Comparison of ENCODE assay signal across 11 mouse cellular contexts in the genomic region with DNA sequence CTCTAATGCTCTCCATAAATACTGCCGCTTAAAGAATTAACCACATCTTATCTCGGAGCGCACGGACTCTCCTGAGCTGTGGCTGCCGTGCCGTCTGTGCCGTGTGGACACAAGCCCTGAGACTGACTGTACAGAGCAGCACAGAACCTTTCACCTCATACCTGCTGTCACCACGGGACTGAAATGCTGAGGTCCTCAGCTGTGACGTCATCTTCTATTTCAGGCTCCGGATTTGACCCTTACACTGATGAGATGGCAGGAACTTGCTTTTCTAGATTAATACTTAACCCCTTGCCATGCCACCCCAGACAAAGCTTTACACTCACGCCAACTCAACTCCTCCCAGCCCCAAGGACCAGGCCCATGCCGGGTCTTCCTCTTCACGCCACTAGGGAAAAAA. TPM values are rescaled to one million over a fixed set of nuclear protein-coding genes. Genes with fewer than 3 reads are reported as not detected.
A peak's percentile ranks its signal among the peaks of the same experiment; 100 is the strongest.
DNase-seq lines count a peak whose midpoint lies in the region; ATAC-seq lines count a peak whose summit lies in the region.
"Had no signal": no experiment of that assay in that cellular context is flagged by ENCODE, and none has a peak within 500 bp of the region (broad histone marks: within the 10 kb centered on the region; RNA-seq: fewer than 3 reads in every experiment).

No protein-coding gene starts in this region.

- H3K4me2 ChIP-seq in lung, embryonic 15.5 days: peak overlapping the region; percentile 25; the same call in 1 of the 2 replicates
- H3K4me2 ChIP-seq in heart, embryonic 16.5 days (ENCODE audit: low read depth, low read length): peak overlapping the region; percentile 52
- 0 out of 2 replicates have a peak overlapping the region, but pooled peaks have one; percentile 10 for H3K4me2 ChIP-seq in stomach, embryonic 15.5 days
- no peak overlapping the region for H3K4me2 ChIP-seq in midbrain, embryonic 16.5 days (ENCODE audit: low read length)
- H3K4me2 ChIP-seq: limb, embryonic 12.5 days; midbrain, embryonic 12.5 days had no signal

- H3K36me3 ChIP-seq in lung, embryonic 15.5 days: no peaks in the 10 kb centered on the region
- no peaks in the 10 kb centered on the region for H3K36me3 ChIP-seq in heart, embryonic 16.5 days (ENCODE audit: control insufficient read depth, insufficient read depth)
- no peaks in the 10 kb centered on the region for H3K36me3 ChIP-seq in stomach, embryonic 15.5 days
- H3K36me3 ChIP-seq in midbrain, embryonic 16.5 days (ENCODE audit: control insufficient read depth, insufficient read depth, low read length): no peaks in the 10 kb centered on the region
- H3K36me3 ChIP-seq: limb, embryonic 12.5 days; midbrain, embryonic 12.5 days had no signal

- no peaks in the 10 kb centered on the region for H3K27me3 ChIP-seq in lung, embryonic 15.5 days
- no peaks in the 10 kb centered on the region for H3K27me3 ChIP-seq in heart, embryonic 16.5 days (ENCODE audit: control insufficient read depth, insufficient read depth, low read length)
- H3K27me3 ChIP-seq in stomach, embryonic 15.5 days (replicated peaks): no peaks in the 10 kb centered on the region
- no peaks in the 10 kb centered on the region for H3K27me3 ChIP-seq in midbrain, embryonic 16.5 days (ENCODE audit: control insufficient read depth, insufficient read depth, low read depth, low read length)
- H3K27me3 ChIP-seq: limb, embryonic 12.5 days; midbrain, embryonic 12.5 days had no signal

- no peak overlapping the region for H3K4me3 ChIP-seq in lung, embryonic 15.5 days
- H3K4me3 ChIP-seq in heart, embryonic 16.5 days (ENCODE audit: low read length): peak overlapping the region; percentile 9
- no peak overlapping the region for H3K4me3 ChIP-seq in stomach, embryonic 15.5 days (replicated peaks)
- no peak overlapping the region for H3K4me3 ChIP-seq in midbrain, embryonic 16.5 days (ENCODE audit: low read depth, low read length)
- H3K4me3 ChIP-seq: limb, embryonic 12.5 days; midbrain, embryonic 12.5 days had no signal

- H3K27ac ChIP-seq in lung, embryonic 15.5 days: no peak overlapping the region
- H3K27ac ChIP-seq in heart, embryonic 16.5 days (ENCODE audit: low read length): peak overlapping the region; percentile 48
- H3K27ac ChIP-seq in stomach, embryonic 15.5 days: no peak overlapping the region
- H3K27ac ChIP-seq in midbrain, embryonic 16.5 days (ENCODE audit: low read length): no peak overlapping the region
- H3K27ac ChIP-seq: hindbrain, postnatal 0 days; limb, embryonic 12.5 days; midbrain, embryonic 12.5 days had no signal

- intact Hi-C loops in left cerebral cortex, postnatal 4 days (cut with DNase I): no loop called here

- ATAC-seq in lung, embryonic 15.5 days (ENCODE audit: borderline replicate concordance, extremely low read depth, low FRiP score, low TSS enrichment): peak; percentile 55; the same call in 1 of the 2 replicates
- ATAC-seq in heart, embryonic 16.5 days (replicated peaks; ENCODE audit: extremely low read depth, insufficient read depth, low FRiP score): peak; percentile 79
- ATAC-seq in stomach, embryonic 15.5 days (ENCODE audit: insufficient read depth, low FRiP score, low read depth): peak; percentile 84
- no peak for ATAC-seq in midbrain, embryonic 16.5 days
- ATAC-seq: hindbrain, postnatal 0 days had no signal

- no peak for DNase-seq in lung, postnatal 36 days
- DNase-seq in kidney, postnatal 10 days: peak; percentile 51
- no peak for DNase-seq in left cerebral cortex, postnatal 4 days
- DNase-seq in Muller cell, postnatal 12 days (ENCODE audit: inconsistent ontology term): no peak

- WGBS in lung, embryonic 15.5 days: 44% methylated on average over 13 of the region's 13 CpGs
- 25% methylated on average over 13 of the region's 13 CpGs for WGBS in heart, embryonic 16.5 days
- WGBS in stomach, embryonic 15.5 days: 58% methylated on average over 13 of the region's 13 CpGs
- WGBS in midbrain, embryonic 16.5 days: 87% methylated on average over 13 of the region's 13 CpGs

- peaks cover 4% of the 10 kb centered on the region for H3K4me1 ChIP-seq in lung, embryonic 15.5 days
- peaks cover 12% of the 10 kb centered on the region for H3K4me1 ChIP-seq in heart, embryonic 16.5 days (ENCODE audit: control insufficient read depth, insufficient read depth, low read length)
- H3K4me1 ChIP-seq in stomach, embryonic 15.5 days: peaks cover 8% of the 10 kb centered on the region; the same call in 1 of the 2 replicates
- H3K4me1 ChIP-seq in midbrain, embryonic 16.5 days (ENCODE audit: control insufficient read depth, insufficient read depth, low read length): no peaks in the 10 kb centered on the region
- H3K4me1 ChIP-seq: limb, embryonic 12.5 days; midbrain, embryonic 12.5 days had no signal

- no peaks in the 10 kb centered on the region for H3K9me3 ChIP-seq in lung, embryonic 15.5 days
- no peaks in the 10 kb centered on the region; the same call in 1 of the 2 replicates for H3K9me3 ChIP-seq in heart, embryonic 16.5 days (replicated peaks; ENCODE audit: control insufficient read depth, low read length)
- no peaks in the 10 kb centered on the region for H3K9me3 ChIP-seq in stomach, embryonic 15.5 days
- no peaks in the 10 kb centered on the region for H3K9me3 ChIP-seq in midbrain, embryonic 16.5 days (replicated peaks; ENCODE audit: control insufficient read depth, low read length, poor library complexity, severe bottlenecking)
- H3K9me3 ChIP-seq: limb, embryonic 12.5 days; midbrain, embryonic 12.5 days had no signal

- no peak overlapping the region for H3K9ac ChIP-seq in lung, embryonic 15.5 days
- H3K9ac ChIP-seq in heart, embryonic 16.5 days (ENCODE audit: low read length): peak overlapping the region; percentile 31; the same call in 1 of the 2 replicates
- H3K9ac ChIP-seq in stomach, embryonic 15.5 days: no peak overlapping the region
- H3K9ac ChIP-seq in midbrain, embryonic 16.5 days (ENCODE audit: low read depth, low read length): no peak overlapping the region
- H3K9ac ChIP-seq: limb, embryonic 12.5 days; midbrain, embryonic 12.5 days had no signal

RNA-seq across cellular contexts. Expression of gene Otud7b, which starts 10.1 kb away (rescaled TPM):
- polyA plus RNA-seq in lung, embryonic 15.5 days (2015; fragmentation: Nextera tagmentation; extraction: Ambion mirVana): 22.0 and 22.9 TPM in 2 replicates
- 18.6 and 21.4 TPM in 2 replicates for polyA plus RNA-seq in heart, embryonic 16.5 days (2015; fragmentation: Nextera tagmentation; extraction: Ambion mirVana)
- polyA plus RNA-seq in stomach, embryonic 15.5 days (2015; fragmentation: Nextera tagmentation; extraction: Ambion mirVana): 20.0 and 22.3 TPM in 2 replicates
- 7.0 and 8.4 TPM in 2 replicates for polyA plus RNA-seq in midbrain, embryonic 16.5 days (2015; fragmentation: Nextera tagmentation; extraction: Ambion mirVana)
- 10 to 100 TPM; 17.6 to 17.9 TPM for total RNA-seq in left cerebral cortex, postnatal 4 days (2021)

RNA-seq across cellular contexts. Expression of gene Vps45, which starts 35.9 kb away (rescaled TPM):
- 32.2 and 33.4 TPM in 2 replicates for polyA plus RNA-seq in lung, embryonic 15.5 days (2015; fragmentation: Nextera tagmentation; extraction: Ambion mirVana)
- 34.6 and 39.4 TPM in 2 replicates for polyA plus RNA-seq in heart, embryonic 16.5 days (2015; fragmentation: Nextera tagmentation; extraction: Ambion mirVana)
- polyA plus RNA-seq in stomach, embryonic 15.5 days (2015; fragmentation: Nextera tagmentation; extraction: Ambion mirVana): 33.9 and 35.1 TPM in 2 replicates
- 62.0 and 64.7 TPM in 2 replicates for polyA plus RNA-seq in midbrain, embryonic 16.5 days (2015; fragmentation: Nextera tagmentation; extraction: Ambion mirVana)
- 10 to 100 TPM; 53.6 to 54.1 TPM for total RNA-seq in left cerebral cortex, postnatal 4 days (2021)
